Mouse (Mus musculus) heart, postnatal 4 days (tissue): ENCODE data around the gene Smg9. TPM values are rescaled to one million over a fixed set of nuclear protein-coding genes. Genes with fewer than 3 reads are reported as not detected.

Source experiments
- total RNA-seq, 2 experiments: library from RNA; stranded (reverse); gene quantifications; 2 replicates each; pipeline ENCODE4 v1.2.3; 2021

The Smg9 gene
- total RNA-seq, 2 experiments from 2014 or later = 15.0 to 15.5 TPM

Other genes with a start within 250 kb of the Smg9 start
- under 1 TPM; 0.23 to 0.76 TPM for gene Zfp114, start 224.6 kb upstream of the Smg9 start, total RNA-seq
- 10 to 100 TPM in 1 of 2 experiments, 1 to 10 TPM in 1; 8.2 to 10.3 TPM for gene Zfp111, start 188.2 kb upstream of the Smg9 start, total RNA-seq
- 1 to 10 TPM; 1.1 to 1.2 TPM for gene Zfp109, start 162.1 kb upstream of the Smg9 start, total RNA-seq
- 1 to 10 TPM; 1.2 to 1.4 TPM for gene Zfp108, start 144.8 kb upstream of the Smg9 start, total RNA-seq
- gene Zfp93, start 129.2 kb upstream of the Smg9 start, total RNA-seq = 1 to 10 TPM; 3.7 to 4.8 TPM
- 1 to 10 TPM; 4.2 to 6.6 TPM for gene Zfp61, start 98.4 kb upstream of the Smg9 start, total RNA-seq
- gene Zfp94, start 83.0 kb upstream of the Smg9 start, total RNA-seq = 1 to 10 TPM; 1.0 to 1.8 TPM
- under 1 TPM; 0.32 to 0.33 TPM for gene Tescl, start 65.7 kb upstream of the Smg9 start, total RNA-seq
- not detected for gene Lypd5, start 50.4 kb upstream of the Smg9 start, total RNA-seq
- 1 to 10 TPM; 1.0 TPM for gene Kcnn4, start 29.4 kb upstream of the Smg9 start, total RNA-seq
- gene Irgc1, start 52.7 kb downstream of the Smg9 start, total RNA-seq = not detected
- gene Plaur, start 62.9 kb downstream of the Smg9 start, total RNA-seq = 10 to 100 TPM in 1 of 2 experiments, 1 to 10 TPM in 1; 6.4 to 10.4 TPM
- gene Cadm4, start 82.4 kb downstream of the Smg9 start, total RNA-seq = 10 to 100 TPM; 11.9 to 12.5 TPM
- gene Zfp428, start 107.4 kb downstream of the Smg9 start, total RNA-seq = 10 to 100 TPM; 17.3 to 18.5 TPM
- gene AC161166.1, start 112.8 kb downstream of the Smg9 start, total RNA-seq = not detected
- 10 to 100 TPM; 16.7 to 17.2 TPM for gene Irgq, start 131.1 kb downstream of the Smg9 start, total RNA-seq
- gene Pinlyp, start 146.5 kb downstream of the Smg9 start, total RNA-seq = not detected
- gene Xrcc1, start 146.7 kb downstream of the Smg9 start, total RNA-seq = 10 to 100 TPM; 42.0 to 43.9 TPM
- gene Ethe1, start 187.9 kb downstream of the Smg9 start, total RNA-seq = 10 to 100 TPM; 15.9 to 16.9 TPM
- under 1 TPM; 0.27 to 0.33 TPM for gene Zfp575, start 188.0 kb downstream of the Smg9 start, total RNA-seq
- gene Phldb3, start 211.1 kb downstream of the Smg9 start, total RNA-seq = under 1 TPM; 0.57 to 0.61 TPM
- not detected for gene Lypd3, start 236.9 kb downstream of the Smg9 start, total RNA-seq